Mouse (Mus musculus): ENCODE measurements around the gene Mmp15. TPM values are rescaled to one million over a fixed set of nuclear protein-coding genes. Genes with fewer than 3 reads are reported as not detected.

Mmp15 gene
- total RNA-seq (2021): 10 to 100 TPM; 41.2 to 42.5 TPM
- long read RNA-seq, full-length matches to known transcripts: 11 of 34 reads
- long read RNA-seq, partial matches to known transcripts: 5 of 34 reads
- long read RNA-seq, other reads (novel, unspliced or antisense): 18 of 34 reads

- DNase-seq (ENCODE audit: low spot score in 2 of 2): peak; percentile 68 to 81
Measured at GRCm38 (mm10) chr8:95352151-95352870, at the start of gene Mmp15. Mmp15 (plus strand) TSS chr8:95352268.

GRCm38 (mm10) chr8:95302410-95302809 is 49.7 kb upstream of the Mmp15 start:
- no peak for DNase-seq (ENCODE audit: low spot score in 2 of 2)

GRCm38 (mm10) chr8:95305526-95305925 is 46.5 kb upstream of the Mmp15 start:
- no peak for DNase-seq (ENCODE audit: low spot score in 2 of 2)

- no peak for DNase-seq (ENCODE audit: low spot score in 2 of 2)
Measured at GRCm38 (mm10) chr8:95306431-95306830, 45.6 kb upstream of the Mmp15 start, which contains the start of gene Cngb1. Cngb1 (minus strand) TSS chr8:95306585.

GRCm38 (mm10) chr8:95310342-95310970 is 41.6 kb upstream of the Mmp15 start, which contains the start of gene Tepp:
Tepp (plus strand) TSS chr8:95310566.
- DNase-seq (ENCODE audit: low spot score in 2 of 2): no peak

GRCm38 (mm10) chr8:95312836-95313235 is 39.2 kb upstream of the Mmp15 start:
- DNase-seq (ENCODE audit: low spot score in 2 of 2): no peak

GRCm38 (mm10) chr8:95313857-95314256 is 38.2 kb upstream of the Mmp15 start:
- no peak for DNase-seq (ENCODE audit: low spot score in 2 of 2)

DNA sequence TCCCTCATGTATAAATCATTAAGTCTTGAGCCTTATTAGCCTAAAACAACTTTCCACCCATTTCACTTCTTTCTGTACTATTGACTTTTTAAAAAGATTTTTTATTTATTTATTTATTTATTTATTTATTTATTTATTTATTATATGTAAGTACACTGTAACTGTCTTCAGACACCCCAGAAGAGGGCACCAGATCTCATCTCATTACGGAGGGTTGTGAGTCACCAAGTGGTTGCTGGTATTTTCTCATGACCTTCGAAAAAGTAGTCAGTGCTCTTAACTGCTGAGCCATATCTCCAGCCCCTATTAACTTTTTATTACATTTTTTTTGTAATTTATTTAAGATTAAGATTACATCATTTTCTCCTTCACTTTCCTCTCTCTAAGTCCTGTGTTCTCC is 37.4 kb upstream of the Mmp15 start:
- no peak for DNase-seq (ENCODE audit: low spot score in 2 of 2)

DNA sequence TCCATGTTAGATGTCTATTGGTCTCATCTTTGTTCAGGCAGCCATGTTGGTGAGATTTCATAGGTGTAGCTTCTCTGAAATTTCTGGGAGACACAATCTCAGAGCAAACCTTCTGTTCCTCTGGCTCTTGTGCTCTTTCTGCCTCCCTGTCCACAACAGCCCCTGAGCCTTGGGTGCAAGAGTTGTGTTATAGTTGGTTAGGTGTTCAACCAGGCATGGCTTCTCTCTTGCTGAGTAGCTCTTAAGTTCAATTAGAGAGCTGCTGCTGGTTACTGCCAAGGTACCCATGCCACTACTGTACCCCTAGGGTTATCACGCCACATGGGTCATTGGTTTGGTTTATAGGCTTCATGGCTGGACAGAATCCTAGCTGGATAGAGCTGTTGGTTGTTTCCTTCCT is 36.7 kb upstream of the Mmp15 start:
- DNase-seq (ENCODE audit: low spot score in 2 of 2): no peak

DNA sequence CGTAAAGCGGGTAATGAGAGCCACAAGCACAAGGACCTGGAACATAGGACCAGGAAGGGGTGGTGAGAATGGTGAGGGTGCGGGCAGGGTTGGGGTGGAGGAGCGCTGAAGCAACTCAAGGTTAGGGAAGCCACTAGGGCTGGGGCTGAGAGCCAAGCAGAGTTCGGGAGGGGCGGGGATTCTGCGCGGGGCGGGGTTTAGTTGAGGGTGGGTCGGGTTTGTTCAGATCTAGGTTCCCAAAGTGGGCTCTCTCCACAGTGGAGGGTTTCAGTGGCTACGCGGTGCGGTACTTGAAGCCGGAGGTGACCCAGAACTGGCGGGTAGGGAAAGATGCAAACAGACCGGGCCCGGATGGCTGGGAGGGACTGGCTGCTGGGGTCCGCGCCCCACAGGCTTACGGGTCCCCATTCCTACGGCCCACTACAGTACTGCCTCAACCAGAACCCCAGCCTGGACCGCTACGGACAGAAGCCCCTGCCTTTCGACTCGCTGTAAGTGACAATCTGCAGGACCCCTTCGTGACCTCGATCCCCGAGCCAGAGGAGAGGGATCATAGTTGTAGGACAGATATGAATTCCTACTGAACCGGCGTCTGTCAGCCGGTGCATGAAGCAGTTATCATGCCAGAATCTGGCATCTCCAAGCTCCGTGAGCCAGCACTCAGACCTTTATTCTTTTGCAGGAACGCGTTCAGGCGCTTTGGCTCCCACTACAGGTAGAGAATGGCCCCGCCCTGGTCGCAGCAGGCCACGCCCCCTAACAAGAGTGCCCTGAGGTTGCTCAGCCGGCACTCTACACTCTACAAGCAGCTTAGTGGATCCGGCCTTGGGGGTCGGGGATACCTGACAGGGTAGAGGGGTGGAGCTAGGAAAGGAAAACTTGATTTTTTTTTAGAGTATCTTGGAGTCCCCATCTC is 31.6 kb upstream of the Mmp15 start:
- peak in 1 of 2 experiments; percentile 44 for DNase-seq (ENCODE audit: low spot score in 2 of 2)

GRCm38 (mm10) chr8:95323201-95323600 is 28.9 kb upstream of the Mmp15 start:
- no peak for DNase-seq (ENCODE audit: low spot score in 2 of 2)

DNA sequence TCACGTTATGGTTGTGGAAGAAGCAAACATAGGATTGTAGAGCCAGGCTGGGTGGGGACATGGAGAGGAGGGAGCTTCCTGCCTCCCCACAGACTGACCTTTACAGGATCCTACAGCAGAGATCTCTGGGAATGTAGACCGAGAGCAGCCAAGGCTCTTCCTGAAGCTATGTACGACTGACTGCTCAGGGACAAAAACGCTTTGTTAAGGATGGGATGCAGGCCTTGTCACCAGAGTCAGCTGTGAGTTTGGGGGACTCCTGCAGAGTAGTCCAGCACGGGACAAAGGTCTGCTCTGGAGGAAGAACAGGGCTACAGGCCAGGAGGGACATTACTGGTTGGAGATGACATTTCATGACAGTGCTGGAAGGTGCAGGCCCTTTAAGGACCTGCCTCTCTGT is 27.4 kb upstream of the Mmp15 start:
- no peak for DNase-seq (ENCODE audit: low spot score in 2 of 2)

GRCm38 (mm10) chr8:95326822-95327221 is 25.2 kb upstream of the Mmp15 start:
- DNase-seq (ENCODE audit: low spot score in 2 of 2): no peak

DNA sequence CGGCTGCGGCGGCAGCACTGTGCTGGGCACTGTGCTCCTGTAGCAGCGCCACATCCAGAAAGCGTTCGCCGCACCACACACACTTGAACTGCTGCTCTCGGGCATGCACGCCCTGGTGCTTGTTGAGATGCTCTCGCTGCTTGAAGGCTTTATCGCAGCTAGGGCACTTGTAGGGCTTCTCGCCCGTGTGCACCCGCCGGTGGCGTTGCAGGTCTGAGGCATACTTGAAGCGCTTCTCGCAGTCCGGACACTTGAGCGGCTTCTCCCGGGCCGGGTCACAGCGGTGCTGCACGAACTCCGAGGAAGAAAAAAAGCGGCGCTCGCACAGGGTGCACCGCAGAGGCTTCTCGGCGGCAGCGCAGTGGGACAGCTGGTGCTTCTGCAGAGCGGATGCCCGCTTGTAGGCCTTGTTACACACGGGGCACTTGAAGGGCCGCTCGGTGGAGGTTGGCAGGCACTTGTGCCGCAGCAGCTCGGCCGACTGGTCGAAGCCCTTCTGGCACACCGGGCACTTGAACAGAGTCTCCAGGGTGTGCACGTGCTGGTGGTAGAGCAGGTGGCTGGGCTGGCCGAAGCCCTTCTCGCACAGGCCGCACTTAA is 24.1 kb upstream of the Mmp15 start:
- no peak for DNase-seq (ENCODE audit: low spot score in 2 of 2)

DNA sequence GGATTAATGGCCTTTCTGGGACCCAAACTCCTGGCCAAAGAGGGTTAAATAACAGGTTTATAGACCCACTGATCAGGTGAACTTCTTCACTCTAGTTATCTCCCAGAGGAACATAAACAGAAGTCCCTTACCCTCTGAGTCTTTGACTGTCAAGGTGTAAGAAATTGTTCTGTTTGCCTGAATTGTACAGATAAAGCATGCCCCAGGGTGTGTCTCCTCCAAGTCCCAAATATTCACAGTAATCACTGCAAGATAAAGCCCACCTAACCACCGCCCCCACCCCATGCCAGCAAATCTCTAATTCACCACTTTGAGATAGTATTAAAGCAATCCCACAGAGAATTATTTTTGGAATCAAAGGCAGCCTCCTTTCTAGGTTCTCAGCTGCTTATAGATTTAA is 21.7 kb upstream of the Mmp15 start:
- DNase-seq (ENCODE audit: low spot score in 2 of 2): no peak

- no peak for DNase-seq (ENCODE audit: low spot score in 2 of 2)
Measured at GRCm38 (mm10) chr8:95331156-95331719, 20.8 kb upstream of the Mmp15 start.

DNA sequence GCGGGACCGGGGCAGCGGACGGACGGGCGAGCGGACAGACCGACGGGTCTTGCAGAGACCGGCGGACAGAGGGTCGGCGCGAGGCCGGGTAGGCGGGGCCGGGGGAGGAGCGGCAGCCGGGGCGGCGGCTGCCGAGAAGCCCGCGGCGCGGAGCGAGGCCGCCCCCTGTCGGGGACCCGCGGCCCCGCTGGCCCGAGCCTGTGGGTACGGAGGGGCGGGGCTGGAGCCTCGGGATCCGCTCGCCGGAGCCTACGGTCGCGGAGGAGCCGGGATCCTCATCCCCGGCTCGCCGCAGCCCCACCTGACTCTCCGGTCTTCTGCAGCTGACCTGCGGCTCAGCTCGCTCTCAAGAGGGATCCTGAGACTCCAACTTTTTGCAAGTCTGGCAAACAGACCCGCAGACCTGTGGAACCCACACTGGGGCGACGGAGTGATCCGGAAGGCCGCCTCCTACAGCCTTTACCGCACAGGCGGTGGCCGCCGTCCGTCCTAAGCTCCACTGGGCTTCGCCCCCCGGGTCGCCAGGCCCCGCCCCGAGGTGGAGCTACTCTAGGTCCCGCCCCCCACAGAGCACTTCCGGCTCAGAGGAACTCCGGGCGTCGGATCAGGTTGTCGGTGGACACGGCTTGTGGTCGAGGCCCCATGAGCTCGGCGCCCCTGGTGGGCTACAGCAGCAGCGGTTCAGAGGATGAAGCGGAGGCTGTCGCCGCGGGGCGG is 20.2 kb upstream of the Mmp15 start, which contains the start of the genes Zfp319 and Usb1:
Gene Zfp319 (minus strand): TSS at position 231 of the 717 bp plus-strand sequence.
Gene Usb1 (plus strand): TSS at position 565 of the 717 bp plus-strand sequence.
- DNase-seq (ENCODE audit: low spot score in 2 of 2): peak; percentile 95 to 96

DNA sequence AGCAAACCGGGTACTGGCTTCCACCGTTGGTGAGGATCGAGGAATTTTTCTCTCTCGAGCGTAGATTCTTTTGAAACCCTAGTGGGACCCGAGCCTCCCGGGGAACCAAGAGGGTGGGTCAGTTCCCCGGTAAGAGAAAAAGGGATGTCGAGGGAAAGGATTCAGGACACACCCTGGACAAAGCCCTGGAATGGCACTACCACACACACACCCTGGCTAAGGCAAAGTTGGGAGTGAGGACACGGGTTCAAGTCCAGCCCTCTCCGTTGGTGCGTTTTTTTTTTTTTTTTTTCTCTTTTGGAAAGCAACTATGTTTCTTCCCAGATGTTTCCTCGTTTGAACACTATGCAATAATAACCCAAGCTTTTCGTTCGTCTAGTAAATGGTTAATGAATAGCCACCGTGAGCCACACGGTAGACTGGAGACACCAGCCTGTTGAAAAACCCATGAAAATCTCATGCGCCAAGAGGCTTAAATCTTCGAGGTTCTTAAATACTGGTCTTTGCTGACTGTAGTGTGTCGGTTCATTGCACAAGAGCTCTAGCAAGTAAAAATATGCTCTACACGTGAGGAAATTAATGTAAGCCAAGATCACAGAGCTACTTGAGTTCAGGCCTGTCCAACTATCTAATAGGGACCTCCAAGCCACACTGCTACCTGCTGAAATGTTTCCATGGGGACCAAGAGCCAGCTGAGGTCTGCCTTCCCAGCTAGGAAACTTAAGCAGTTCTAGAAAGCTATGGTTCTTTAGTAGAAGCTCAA is 19.4 kb upstream of the Mmp15 start:
- no peak for DNase-seq (ENCODE audit: low spot score in 2 of 2)

- no peak for DNase-seq (ENCODE audit: low spot score in 2 of 2)
Measured at GRCm38 (mm10) chr8:95335706-95336105, 16.4 kb upstream of the Mmp15 start.

All from layer of hippocampus, postnatal 10 days (tissue).